Mouse (Mus musculus) ES-E14 (cell line): ENCODE data around the gene Zfp282.

Experiments used
- CHD2 ChIP-seq: IDR thresholded peaks from 2 replicates; pipeline ENCODE4 v1.6.1; 2014; ENCODE audit warnings: mild to moderate bottlenecking, low read depth, low read length, inconsistent platforms
- HCFC1 ChIP-seq: IDR thresholded peaks from 2 replicates; pipeline ENCODE4 v1.6.1; 2012; ENCODE audit warnings: low read length, inconsistent platforms, borderline replicate concordance; ENCODE audit not compliant: insufficient read depth
- MAFK ChIP-seq: IDR thresholded peaks from 2 replicates; pipeline ENCODE4 v1.6.1; 2014; ENCODE audit warnings: mild to moderate bottlenecking, low read depth, low read length, inconsistent platforms; ENCODE audit not compliant: insufficient read depth
- ZC3H11A ChIP-seq: IDR thresholded peaks from 2 replicates; pipeline ENCODE4 v1.6.1; 2012; ENCODE audit warnings: low read depth, mild to moderate bottlenecking, inconsistent platforms, low read length, borderline replicate concordance
- ZNF384 ChIP-seq: IDR thresholded peaks from 2 replicates; pipeline ENCODE4 v1.6.1; 2012; ENCODE audit warnings: low read depth, low read length, inconsistent platforms

DNA sequence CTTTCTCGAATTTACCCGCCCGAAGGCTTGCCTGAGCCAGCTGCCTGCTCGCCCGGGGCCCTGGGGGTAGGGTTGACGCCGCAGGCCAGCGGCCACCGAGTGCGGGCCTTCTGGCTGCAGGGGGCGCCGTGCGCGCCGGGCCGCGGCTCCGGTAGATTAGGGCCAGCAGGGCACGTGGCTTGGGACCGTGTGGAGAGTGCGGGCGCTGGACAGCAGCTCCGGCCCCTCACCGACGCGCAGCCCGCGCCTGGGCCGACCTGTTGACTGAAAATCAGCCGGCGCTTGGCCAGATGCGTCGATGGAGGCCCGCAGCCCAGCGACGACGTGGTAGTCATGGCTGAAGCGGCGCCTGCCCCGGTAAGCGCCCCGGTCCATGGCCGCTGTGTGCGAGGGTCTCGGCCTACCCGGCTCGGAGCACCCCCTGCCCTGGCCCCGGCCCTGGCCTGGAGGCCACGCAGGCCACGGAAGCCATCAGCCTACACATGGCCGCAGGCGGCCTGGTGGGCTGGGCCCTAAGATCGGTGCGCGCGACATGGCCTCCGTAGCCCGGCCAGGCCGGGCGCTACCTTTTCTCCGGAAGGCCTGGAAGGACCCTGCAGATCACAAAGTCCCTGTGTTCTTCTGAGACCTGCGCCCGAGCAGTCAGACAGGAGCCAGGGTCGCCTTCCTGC is 66.2 kb downstream of the Zfp282 start:
- TF ChIP-seq MAFK (no peak), ZNF384 (no peak), HCFC1 (no peak), CHD2 (no peak), ZC3H11A (no peak)
